Mouse (Mus musculus): ENCODE measurements around the gene Fmod.

The Fmod gene

DNA sequence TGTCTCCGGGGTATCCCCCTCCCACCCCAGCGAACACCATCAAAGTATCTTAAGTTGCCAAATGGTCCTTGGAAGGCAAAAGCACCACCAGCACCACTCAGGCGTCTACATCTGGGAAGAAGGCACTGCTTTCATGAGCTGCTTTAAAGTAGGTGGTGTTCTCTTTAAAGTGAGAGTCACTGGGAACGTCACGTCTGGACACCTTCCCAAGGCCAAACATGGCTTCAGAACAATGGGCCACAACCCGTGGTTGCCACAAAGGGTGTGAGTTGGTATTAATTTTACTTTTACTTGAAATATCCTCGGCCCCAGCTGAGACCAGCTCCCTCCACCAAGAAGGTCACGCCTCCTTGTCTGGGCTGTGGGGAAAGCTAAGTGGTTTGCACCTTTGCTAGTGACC lies 20.7 kb downstream of the Fmod start:
- DNase-seq, result no peak

- DNase-seq, result no peak
These were observed 21.8 kb downstream of the Fmod start for GRCm38 (mm10) chr1:134058870-134059269.

DNA sequence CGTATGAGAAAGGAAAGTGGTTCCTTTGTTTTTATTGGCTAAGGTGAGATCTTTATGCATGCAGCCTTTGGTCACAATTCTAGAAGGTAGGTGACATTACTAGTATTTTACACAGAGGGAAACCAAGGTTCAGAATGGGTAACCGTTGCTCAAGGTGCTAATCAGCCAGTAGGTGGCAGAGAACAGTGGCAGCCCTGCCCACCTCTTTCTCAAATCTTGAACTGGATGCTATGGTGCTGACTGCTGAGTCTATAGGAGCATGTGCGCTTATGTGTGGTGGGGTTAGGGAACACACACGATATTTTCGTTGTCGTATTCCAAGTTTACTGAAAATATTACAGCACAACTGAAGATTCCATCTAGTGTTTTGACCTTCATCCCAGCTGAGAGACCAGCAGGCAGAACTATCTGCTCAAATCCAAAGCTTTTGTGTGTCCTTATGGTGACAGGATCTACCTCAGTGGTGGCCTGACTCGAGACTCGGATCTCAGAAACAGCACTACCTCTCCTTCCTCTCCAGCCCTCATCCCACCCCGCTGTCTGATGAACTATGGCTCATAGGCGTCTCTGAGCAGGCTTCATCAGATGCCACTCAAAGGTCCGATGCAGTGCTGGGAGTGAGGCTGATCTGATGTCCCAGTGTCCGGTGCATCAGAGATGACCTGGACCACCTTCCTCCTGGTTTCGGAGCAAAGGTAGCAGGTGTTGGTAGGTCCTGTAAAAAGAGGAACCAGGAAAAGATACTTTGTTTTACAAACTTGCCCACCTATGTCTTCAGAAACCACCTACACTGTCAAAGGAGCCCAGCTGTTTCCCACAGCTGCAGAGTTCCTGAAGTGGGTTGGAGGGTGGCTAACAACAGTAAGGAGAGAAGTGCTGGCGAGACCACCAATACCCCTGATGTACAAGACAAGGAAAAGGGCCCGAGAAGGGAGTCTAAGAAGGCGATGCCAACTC lies 23.0 kb downstream of the Fmod start:
- DNase-seq, result peak; percentile 62 to 64

DNA sequence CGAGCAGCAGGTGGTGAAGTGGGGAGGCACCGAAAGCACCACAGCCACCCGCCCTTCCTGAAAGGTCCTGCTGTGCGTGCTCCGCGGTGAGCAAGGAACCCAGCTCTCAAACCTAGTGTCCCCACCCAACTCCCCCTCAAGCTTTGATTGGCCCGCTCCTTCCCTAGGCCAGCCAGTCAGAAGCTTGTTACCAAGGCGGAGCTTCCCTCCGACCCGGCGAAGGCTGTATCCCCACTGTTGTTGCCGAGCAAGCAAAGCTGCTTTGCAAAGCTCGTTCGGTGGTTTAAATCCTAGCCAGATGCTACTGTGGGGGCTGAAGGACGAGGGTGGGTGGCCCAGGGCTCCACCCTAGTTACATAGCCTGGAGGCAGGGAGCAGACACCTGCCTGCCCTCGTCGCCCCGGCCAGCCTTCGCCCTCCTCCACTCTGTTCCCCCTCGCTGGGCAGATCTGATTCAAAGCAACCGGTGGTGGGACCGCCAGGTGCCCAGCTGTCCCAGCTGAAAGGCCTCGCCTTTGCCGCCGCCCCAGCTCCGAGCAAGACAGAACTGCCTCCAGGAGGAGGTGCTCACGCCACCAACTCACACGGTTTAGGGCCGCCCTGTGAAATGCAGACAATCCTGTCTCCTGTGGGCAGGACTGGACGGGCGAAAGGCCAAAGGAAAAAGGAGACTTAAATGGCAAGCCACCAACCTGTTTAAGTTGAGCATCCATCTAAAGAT lies 24.0 kb downstream of the Fmod start:
- peak; percentile 87 for DNase-seq

DNA sequence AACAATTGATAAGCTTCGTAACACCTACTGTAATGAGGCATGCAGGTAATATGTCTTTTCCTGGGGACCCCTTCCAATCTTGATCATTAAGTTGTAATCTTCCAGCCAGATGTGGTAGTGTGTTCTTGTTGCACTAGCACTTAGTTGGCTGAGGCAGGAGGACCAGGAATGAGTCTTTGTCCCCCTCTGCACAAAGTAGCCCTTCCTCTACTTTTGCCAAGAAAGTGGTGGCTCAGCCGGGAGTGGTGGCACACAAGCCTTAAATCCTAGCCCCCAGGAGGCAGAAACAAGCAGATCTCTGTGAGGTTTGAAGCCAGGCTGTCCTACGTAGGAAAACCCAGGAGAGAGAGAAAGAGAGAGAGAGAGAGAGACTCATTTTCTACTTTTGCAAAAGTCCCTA lies 24.9 kb downstream of the Fmod start:
- DNase-seq, result peak in 1 of 2 experiments; percentile 16

DNA sequence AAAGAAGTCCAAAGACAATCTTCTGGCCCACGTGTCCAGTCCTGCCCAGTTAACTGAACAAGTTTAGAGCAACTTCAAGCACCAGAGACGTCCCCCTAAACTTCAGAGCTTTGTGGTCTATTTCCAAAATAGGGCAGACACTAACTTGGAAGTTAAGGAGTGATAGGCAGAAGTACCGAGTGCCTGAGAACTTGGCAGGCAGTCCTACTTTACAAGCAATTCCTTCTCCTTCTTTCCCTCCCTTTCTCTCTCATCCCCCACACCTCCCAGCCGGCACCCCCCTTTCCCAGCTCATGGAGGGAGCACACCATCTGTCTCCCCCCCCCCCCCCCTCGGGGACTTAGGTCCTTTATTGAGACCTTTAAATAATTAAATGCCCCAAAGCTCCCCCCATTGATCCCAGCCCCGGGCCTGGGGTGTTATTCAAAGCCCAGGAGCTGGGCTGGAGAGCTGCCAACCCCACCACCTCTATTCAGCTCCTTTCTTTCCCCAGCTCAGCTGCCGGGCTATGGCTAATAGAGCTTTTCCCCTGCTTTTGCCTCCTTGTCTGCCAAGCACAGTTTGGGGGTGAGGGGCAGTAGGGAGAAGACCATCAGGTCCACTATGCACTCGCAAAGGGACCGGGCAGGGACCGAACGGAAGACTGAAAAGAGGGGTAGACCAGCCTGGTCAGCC lies 25.5 kb downstream of the Fmod start:
- no peak for DNase-seq

GRCm38 (mm10) chr1:134063086-134063772 lies 26.2 kb downstream of the Fmod start:
- peak; percentile 89 to 90 for DNase-seq

DNA sequence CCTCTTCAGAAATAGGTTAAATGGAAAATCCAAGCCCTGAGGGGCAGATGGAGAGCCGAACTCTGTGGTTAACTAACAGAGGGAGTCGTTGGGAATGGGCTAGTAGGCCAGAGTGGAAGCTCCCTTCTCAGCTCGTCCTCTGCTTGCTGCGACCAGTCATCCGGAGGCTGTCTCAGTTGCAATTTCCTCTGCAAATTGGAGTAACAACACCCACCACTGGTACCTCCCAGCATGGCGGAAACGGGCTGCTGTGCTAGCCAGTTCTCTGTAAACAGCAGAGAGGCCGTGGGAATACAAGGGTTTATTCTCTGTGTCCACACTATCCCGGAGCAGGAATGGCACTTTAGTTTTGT lies 26.7 kb downstream of the Fmod start:
- peak; percentile 68 to 71 for DNase-seq

- peak in 1 of 2 experiments; percentile 23 for DNase-seq
These were observed 27.3 kb downstream of the Fmod start for GRCm38 (mm10) chr1:134064296-134064831.

DNA sequence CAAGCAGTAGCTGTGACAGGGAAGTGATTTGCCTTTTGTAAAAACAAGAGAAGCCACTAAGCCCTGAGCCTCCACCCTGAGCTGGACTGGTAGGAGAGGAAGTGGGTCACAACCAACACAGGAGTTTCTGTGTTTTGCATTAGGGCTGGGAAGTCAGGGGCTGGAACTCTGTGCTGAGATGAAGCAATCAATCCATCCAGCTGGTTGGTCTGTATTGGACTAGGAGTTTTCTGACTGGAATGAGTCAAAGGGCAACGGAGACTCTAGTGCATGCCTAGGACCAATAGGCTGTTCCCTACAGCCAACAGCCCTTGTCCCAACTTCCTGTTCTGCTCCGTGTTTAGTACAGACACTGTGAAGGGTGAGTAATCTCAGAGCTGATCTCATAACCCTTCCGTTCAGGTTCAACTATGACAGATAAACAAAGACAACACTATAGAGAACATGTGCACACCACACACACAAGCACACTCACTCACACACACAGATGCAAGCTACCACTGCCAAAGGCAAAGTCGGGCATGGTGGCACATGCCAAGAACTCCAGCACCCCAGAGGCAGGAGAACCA lies 28.3 kb downstream of the Fmod start:
- DNase-seq, result peak; percentile 64 to 70

- peak; percentile 56 to 59 for DNase-seq
These were observed 29.5 kb downstream of the Fmod start for GRCm38 (mm10) chr1:134066554-134066953.

- DNase-seq, result peak; percentile 78 to 83
These were observed 30.1 kb downstream of the Fmod start for GRCm38 (mm10) chr1:134067143-134067619.

- no peak for DNase-seq
These were observed 33.1 kb downstream of the Fmod start for GRCm38 (mm10) chr1:134070099-134070669.

- DNase-seq, result no peak
These were observed 34.5 kb downstream of the Fmod start for GRCm38 (mm10) chr1:134071411-134072018.

GRCm38 (mm10) chr1:134073061-134073564 lies 36.1 kb downstream of the Fmod start:
- no peak for DNase-seq

DNA sequence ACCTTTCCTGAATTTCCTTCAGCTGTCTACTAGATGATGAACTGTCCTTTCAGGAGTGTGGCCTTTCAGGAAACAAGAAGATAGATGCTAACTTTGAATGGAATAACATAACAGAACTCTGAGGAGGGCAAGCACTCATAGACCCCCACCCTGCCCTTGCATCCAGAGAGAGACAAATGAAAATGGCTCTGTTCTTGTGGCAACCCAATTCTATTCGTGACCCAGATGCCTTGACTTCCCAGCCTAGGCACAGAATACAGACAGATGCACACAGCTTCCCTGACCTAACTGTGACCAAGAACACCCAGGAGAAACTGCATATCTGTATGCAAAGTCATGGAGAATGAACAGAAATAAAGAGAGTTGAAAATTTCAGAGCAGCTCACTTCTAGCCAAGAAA lies 36.6 kb downstream of the Fmod start:
- no peak for DNase-seq

DNA sequence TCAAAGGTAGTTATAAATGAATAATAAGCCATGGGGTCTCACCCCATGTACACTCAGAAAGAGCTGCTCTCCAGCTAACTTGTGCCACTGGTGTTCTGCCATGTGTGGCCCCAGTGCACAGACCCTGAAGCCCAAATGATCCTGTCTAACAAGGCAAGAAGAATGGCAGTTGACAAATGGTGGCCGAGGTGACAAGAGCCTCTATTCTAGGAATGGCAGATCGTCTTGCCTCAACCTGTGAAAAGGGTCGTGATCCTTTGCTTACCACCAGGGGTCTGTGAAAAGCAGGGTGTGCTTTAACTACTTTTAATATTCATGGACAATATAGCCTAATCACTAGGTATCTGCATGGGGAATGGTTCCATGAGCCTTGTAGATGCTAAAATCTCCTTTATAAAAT lies 37.1 kb downstream of the Fmod start:
- DNase-seq, result no peak

- DNase-seq, result peak in 1 of 2 experiments; percentile 21
These were observed 37.6 kb downstream of the Fmod start for GRCm38 (mm10) chr1:134074606-134075005.

DNA sequence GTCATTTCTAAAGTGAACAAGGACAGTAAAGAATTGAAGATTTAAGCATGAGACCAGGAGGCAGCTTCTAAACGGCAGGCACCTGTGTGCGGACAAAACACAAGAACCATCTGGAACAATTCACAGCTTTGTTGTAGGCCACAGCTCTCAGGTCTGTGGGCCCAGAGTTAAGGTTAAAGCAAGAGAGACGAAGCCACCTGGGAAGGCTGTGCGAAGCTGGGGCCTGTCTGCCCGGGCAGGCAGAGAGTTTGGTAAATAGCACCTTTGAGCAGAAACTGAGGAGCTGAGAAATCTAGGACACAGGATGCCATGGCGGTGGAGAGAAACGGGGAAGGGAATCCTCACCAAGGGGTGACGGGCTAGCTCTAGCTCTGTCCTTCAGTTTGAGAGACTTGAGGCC lies 38.5 kb downstream of the Fmod start:
- no peak for DNase-seq

DNA sequence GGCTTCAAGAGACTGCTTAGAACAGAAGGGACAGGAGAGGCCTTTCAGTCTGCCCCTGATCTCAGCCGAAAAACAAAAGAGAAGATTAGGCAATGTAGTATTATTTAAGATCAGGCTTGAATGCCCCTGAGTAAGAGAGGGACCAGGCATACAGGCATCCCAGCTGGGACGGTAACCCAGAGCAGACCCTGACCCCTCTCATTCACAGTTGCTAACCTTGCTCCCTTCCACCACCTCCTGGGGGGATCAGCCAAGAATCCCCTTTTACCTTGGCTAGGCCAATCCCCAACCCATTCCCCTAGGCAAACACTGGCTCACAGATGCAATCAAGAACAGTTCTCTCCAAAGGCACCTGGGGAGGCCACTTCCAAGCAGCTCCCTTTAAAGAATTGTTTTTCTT lies 39.7 kb downstream of the Fmod start:
- DNase-seq, result no peak
